Mouse (Mus musculus): ENCODE measurements at regions not wholly inside any gene's neighbourhood (a gene's known extent, or its start where the extent isn't known, plus 50 kb on each side); places are given as distances from the start of the nearest gene placed in this dataset.
"Not testable (repeated sequence)": the region's sequence is repeated elsewhere in the genome, so short reads cannot be mapped to it uniquely, and the experiment has no call there.

DNA sequence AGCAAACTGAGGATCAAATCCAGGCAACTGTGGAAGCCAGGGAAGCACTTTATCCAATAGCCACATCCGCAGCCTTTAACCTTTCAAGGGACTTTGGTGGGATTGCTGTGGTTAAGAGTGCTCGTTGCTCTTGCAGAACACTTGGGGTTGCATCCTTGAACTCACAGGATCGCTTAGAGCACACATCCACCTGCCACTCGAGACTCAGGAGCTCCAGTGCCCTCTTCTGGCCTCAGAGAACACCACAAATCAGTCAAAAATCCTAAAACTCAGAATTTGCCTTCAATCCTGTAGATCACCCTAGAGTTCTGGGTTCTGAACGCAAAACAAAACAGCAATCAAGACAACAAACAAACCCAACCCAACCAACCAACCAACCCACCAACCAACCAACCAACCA, 82.2 kb upstream of the C9orf72 start:
- no peaks in the 10 kb centered on the region for H3K4me1 ChIP-seq (replicated peaks; ENCODE audit: control insufficient read depth, insufficient read depth, low read length)
- no peaks in the 10 kb centered on the region for H3K27me3 ChIP-seq (ENCODE audit: control insufficient read depth, insufficient read depth, low read length)
- WGBS, result 74% methylated on average over 5 of the region's 5 CpGs
- no peaks in the 10 kb centered on the region for H3K9me3 ChIP-seq (ENCODE audit: control insufficient read depth, low read length)
- H3K4me3 ChIP-seq (replicated peaks; ENCODE audit: low read length), result no peak overlapping the region
- no peak overlapping the region for H3K27ac ChIP-seq
- ATAC-seq (ENCODE audit: low FRiP score) (no peak), DNase-seq (ENCODE audit: low spot score) (no peak)
- no peak overlapping the region for H3K4me2 ChIP-seq (replicated peaks)
- H3K36me3 ChIP-seq (replicated peaks; ENCODE audit: control insufficient read depth, insufficient read depth), result no peaks in the 10 kb centered on the region
- H3K9ac ChIP-seq, result no peak overlapping the region

DNA sequence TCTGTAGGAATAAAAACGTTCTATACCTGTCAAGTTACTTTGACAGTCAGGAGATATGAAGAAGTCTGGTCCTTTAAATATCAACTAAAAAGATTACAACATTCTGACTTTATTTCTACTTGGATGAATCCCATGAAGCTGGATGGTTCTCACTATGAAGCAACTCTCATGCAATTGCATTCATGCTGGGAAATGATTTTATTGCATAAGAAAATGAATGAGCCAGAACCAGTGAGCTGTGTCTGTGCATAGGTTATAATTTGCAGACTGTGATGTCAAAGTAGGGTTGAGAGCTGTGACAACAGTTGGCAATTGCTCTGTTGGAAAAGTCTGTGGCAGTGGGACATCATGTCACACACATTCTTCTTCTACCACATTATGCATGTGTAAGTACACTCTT, 79.2 kb upstream of the C9orf72 start:
- Histone ChIP-seq H3K27me3 (ENCODE audit: control insufficient read depth, insufficient read depth, low read length) (no peaks in the 10 kb centered on the region), H3K36me3 (replicated peaks; ENCODE audit: control insufficient read depth, insufficient read depth) (no peaks in the 10 kb centered on the region), H3K4me2 (replicated peaks) (no peak overlapping the region), H3K4me3 (replicated peaks; ENCODE audit: low read length) (no peak overlapping the region), H3K9me3 (ENCODE audit: control insufficient read depth, low read length) (no peaks in the 10 kb centered on the region), H3K9ac (no peak overlapping the region), H3K27ac (no peak overlapping the region), H3K4me1 (replicated peaks; ENCODE audit: control insufficient read depth, insufficient read depth, low read length) (no peaks in the 10 kb centered on the region)
- DNase-seq (ENCODE audit: low spot score) (no peak), ATAC-seq (ENCODE audit: low FRiP score) (no peak)
- WGBS, result 77% methylated on average over 1 of the region's 1 CpGs

DNA sequence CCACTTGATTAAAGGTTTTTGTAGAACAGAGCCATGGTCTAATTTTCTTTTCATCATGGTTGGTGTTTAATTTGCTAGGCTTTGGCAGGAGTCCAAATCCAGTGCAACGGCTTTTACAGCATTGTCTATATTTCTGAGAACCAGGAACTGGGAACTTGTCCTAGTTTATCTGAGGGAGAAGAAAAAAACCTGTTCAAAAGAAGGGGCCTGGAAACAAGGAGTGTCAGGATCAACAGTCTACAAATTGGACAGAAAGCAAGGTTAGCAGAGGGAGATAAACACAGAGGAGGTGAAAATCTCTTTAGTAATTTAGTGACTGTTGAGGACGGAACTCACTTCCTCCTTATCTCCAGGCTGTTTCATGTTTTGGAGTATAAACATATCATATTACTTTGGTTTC, 74.9 kb upstream of the C9orf72 start:
- no peak overlapping the region for H3K4me2 ChIP-seq (replicated peaks)
- no peaks in the 10 kb centered on the region for H3K9me3 ChIP-seq (ENCODE audit: control insufficient read depth, low read length)
- ATAC-seq (ENCODE audit: low FRiP score) (no peak), DNase-seq (ENCODE audit: low spot score) (no peak)
- H3K36me3 ChIP-seq (replicated peaks; ENCODE audit: control insufficient read depth, insufficient read depth), result no peaks in the 10 kb centered on the region
- no peaks in the 10 kb centered on the region for H3K27me3 ChIP-seq (ENCODE audit: control insufficient read depth, insufficient read depth, low read length)
- no peak overlapping the region for H3K9ac ChIP-seq
- no peaks in the 10 kb centered on the region for H3K4me1 ChIP-seq (replicated peaks; ENCODE audit: control insufficient read depth, insufficient read depth, low read length)
- H3K4me3 ChIP-seq (replicated peaks; ENCODE audit: low read length), result no peak overlapping the region
- no peak overlapping the region for H3K27ac ChIP-seq
- WGBS, result 41% methylated on average over 2 of the region's 2 CpGs

- DNase-seq (ENCODE audit: low spot score); H3K27me3 ChIP-seq (ENCODE audit: control insufficient read depth, insufficient read depth, low read length); H3K9ac ChIP-seq; H3K36me3 ChIP-seq (replicated peaks; ENCODE audit: control insufficient read depth, insufficient read depth); H3K27ac ChIP-seq; H3K9me3 ChIP-seq (ENCODE audit: control insufficient read depth, low read length); H3K4me2 ChIP-seq (replicated peaks); H3K4me3 ChIP-seq (replicated peaks; ENCODE audit: low read length); H3K4me1 ChIP-seq (replicated peaks; ENCODE audit: control insufficient read depth, insufficient read depth, low read length); ATAC-seq (ENCODE audit: low FRiP score): not testable (repeated sequence)
- 85% methylated on average over 4 of the region's 4 CpGs for WGBS
Measured at GRCm38 (mm10) chr4:35300374-35300773, 74.4 kb upstream of the C9orf72 start.

GRCm38 (mm10) chr4:35284611-35285010, 58.6 kb upstream of the C9orf72 start:
- Histone ChIP-seq H3K9ac (no peak overlapping the region), H3K4me2 (replicated peaks) (no peak overlapping the region), H3K4me3 (replicated peaks; ENCODE audit: low read length) (no peak overlapping the region), H3K4me1 (replicated peaks; ENCODE audit: control insufficient read depth, insufficient read depth, low read length) (no peaks in the 10 kb centered on the region), H3K27me3 (ENCODE audit: control insufficient read depth, insufficient read depth, low read length) (no peaks in the 10 kb centered on the region), H3K36me3 (replicated peaks; ENCODE audit: control insufficient read depth, insufficient read depth) (no peaks in the 10 kb centered on the region), H3K27ac (no peak overlapping the region), H3K9me3 (ENCODE audit: control insufficient read depth, low read length) (peaks cover 13% of the 10 kb centered on the region; the same call in 1 of the 2 replicates)
- peak; percentile 39 for DNase-seq (ENCODE audit: low spot score)
- peak; percentile 76; the same call in 1 of the 2 replicates for ATAC-seq (ENCODE audit: low FRiP score)

Measured in hindbrain, embryonic 14.5 days (tissue).